Mouse (Mus musculus): ENCODE measurements around the gene Ppfia3.

The Ppfia3 gene

DNA sequence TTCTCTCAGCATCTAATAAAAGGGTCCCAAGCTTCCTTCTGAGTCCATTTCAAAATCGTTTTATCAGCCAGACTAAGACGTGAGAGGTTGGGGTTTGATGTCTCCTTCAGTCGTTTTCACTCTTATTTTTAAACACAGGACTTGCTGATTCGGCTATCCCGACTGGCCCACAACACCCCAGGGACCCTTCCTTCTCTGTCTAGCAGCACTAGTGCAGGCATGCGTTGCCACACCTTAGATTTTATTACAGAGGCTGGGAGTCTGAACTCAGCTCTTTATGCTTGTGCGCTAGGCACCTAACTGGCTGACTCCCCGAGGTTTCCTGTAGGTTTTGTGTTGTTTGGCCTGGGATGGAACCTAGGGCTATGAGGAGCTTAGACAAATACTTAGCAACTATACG lies 53.3 kb downstream of the Ppfia3 start:
- no peak for DNase-seq (ENCODE audit: extremely low spot score, low spot score)

- DNase-seq (ENCODE audit: extremely low spot score, low spot score) = no peak
These were observed 53.9 kb downstream of the Ppfia3 start for GRCm38 (mm10) chr7:45312686-45313453.

DNA sequence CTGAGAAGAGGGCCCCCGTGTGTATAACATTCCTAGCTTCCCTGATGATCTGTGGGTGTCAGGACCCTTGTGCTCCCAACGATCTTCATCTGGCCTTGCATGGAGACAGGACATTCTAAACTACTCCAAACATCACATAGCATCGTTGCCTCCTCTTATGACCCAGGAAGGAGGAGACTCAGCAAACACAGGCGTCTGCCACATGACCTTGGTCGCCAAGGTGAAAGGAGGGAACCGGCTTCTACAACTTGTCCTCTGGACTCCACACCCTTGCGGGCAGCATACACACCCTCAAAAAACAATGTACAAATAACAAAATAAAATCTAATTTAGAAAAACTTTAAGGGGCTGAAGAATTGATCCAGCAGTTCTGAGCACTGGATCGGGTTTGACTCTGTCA lies 54.8 kb downstream of the Ppfia3 start:
- DNase-seq (ENCODE audit: extremely low spot score, low spot score) = no peak

DNA sequence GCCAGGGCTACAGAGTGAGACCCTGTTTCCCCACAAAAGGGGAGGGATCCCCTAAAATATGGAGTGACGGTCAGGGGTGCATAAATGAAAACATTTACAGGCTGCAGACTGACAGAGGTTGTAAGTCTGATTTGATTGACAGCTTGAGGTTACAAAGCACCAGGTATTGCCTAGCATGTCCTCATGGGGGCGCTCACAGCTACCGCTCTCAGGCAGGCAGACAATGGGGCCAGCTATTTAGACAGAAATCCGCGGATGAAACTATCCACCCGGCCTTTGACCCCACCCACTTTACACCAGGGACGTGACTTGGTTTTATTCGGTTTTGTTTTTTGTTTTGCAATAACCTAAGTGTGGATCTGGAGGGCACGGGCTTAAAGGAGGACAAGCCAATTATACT lies 57.4 kb downstream of the Ppfia3 start:
- DNase-seq (ENCODE audit: extremely low spot score, low spot score) = peak; percentile 56

- no peak for DNase-seq (ENCODE audit: extremely low spot score, low spot score)
These were observed 58.1 kb downstream of the Ppfia3 start for GRCm38 (mm10) chr7:45308551-45309240.

DNA sequence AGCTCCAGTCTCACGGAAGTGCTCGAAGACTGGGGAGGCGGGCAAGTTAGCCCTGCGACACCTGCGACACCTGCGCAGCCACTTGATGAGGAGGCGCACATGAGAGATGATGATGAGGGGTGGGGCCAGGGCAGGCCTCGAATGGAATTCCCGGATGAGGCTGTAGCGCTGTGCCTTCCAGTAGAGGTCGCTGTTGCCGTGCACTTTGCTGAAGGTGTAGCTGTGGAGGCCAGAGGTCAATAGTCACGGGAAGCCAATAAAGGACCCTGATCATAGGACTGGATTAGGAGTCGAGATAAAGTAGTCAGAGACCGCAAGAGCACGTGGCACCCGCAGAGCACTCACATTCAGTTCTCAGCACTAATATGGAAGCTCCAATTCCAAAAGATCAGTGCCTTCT lies 61.5 kb downstream of the Ppfia3 start:
- peak; percentile 82 for DNase-seq (ENCODE audit: extremely low spot score, low spot score)

GRCm38 (mm10) chr7:45304869-45305268 lies 62.0 kb downstream of the Ppfia3 start:
- peak; percentile 15 for DNase-seq (ENCODE audit: extremely low spot score, low spot score)

DNA sequence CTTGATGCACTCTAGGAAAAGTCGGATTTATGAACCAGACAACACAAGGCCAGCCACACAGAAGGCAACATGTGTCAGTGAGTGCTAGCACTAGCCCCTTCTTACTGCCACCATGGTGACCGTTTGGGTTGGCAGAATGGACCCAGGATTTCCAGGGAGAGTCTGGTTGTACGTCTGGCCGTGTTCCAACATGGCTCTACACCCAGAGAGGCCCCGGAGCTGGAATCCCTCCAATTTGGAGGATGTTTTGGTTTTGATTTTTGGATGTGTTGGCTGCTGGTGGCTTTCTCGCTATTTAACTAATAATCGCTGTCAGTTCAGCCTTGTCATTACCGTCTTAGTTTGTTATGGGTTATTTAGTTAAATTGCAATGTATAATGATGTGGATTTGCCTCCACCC lies 64.2 kb downstream of the Ppfia3 start:
- DNase-seq (ENCODE audit: extremely low spot score, low spot score) = no peak

GRCm38 (mm10) chr7:45300270-45300669 lies 66.5 kb downstream of the Ppfia3 start:
- DNase-seq (ENCODE audit: extremely low spot score, low spot score) = peak; percentile 50

DNA sequence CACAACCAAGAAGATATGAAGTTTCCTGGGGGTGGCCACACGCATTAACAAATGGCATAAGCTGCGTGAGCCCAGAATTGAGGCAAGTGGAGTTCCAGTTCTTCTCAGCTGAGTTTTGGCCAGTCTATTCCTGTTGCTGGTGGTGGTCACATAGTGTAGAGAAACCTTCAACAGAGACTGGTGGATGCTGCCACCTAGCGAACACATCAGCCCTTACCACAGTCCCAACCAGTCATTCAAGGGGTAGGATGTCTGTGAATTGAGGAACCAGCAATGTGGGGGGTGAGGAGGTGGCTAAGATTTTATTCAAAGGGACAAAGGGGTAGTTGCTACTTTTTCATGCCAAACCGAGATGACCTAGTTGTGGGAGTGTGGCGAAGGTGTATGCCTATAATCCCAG lies 67.1 kb downstream of the Ppfia3 start:
- peak; percentile 49 for DNase-seq (ENCODE audit: extremely low spot score, low spot score)

GRCm38 (mm10) chr7:45297563-45297962 lies 69.3 kb downstream of the Ppfia3 start:
- no peak for DNase-seq (ENCODE audit: extremely low spot score, low spot score)

DNA sequence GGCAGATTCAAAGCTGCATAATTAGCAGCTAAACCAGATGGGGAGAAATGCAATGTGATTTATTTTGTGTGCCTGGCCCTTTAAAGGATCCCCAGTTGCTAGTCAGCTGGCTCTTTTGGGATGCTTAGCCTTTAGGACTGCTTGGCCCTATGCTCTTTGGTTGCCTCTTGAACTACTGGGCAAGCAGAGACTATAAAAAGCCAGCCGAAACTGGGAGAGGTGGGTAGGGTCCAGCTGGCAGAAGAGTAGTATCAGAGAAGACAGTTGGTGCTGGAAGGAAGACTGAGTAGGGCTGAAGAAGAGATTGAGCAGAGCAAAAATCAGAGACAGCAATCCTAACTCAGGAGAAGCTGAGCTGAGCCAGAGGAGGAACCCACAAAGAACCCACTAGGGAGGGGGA lies 70.2 kb downstream of the Ppfia3 start:
- DNase-seq (ENCODE audit: extremely low spot score, low spot score) = no peak
